ENCODE assay signal across 8 mouse cellular contexts in the genomic region with DNA sequence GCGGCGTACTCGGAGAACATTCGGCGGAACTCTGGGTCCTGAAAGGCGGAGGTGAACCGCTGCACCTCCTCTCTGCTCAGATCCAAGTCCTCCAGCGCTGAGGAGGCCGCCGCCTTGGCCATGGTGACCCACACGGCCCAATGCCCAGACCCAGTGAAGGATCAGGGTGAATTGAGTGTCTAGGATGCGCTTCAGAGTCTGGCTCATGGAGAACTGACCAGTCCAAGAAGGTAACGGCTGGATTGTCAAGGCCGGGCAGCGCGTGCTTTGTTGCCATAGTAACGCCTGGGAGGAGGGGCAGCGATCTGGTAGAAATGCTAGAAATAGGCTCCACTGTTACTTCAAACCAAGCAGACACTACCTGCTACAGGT. TPM values are rescaled to one million over a fixed set of nuclear protein-coding genes. Genes with fewer than 3 reads are reported as not detected.
A peak's percentile ranks its signal among the peaks of the same experiment; 100 is the strongest.
DNase-seq lines count a peak whose midpoint lies in the region.

Dnaaf2 (minus strand) TSS at position 266 of the 372 bp plus-strand sequence.

- intact Hi-C loops in heart, postnatal 25 days (cut with DNase I), result loop anchor here (5.0 kb wide), 1 partner anchor 99 kb away; the partner anchor contains the start of gene Klhdc2

- DNase-seq in heart, adult 11 months, result peak; percentile 96
- DNase-seq in heart, postnatal 25 days (ENCODE audit: low spot score), result no peak
- peak; percentile 55 to 56 for DNase-seq in cerebellum, postnatal 36 days
- DNase-seq in frontal cortex, postnatal 36 days (ENCODE audit: low spot score in 2 of 2), result peak; percentile 60 to 62
- peak; percentile 49 for DNase-seq in hindlimb bud, embryonic 11.5 days (ENCODE audit: extremely low spot score, low read depth, low spot score)
- peak; percentile 48 to 55 for DNase-seq in left cerebral cortex, adult 18-20 months (ENCODE audit: low spot score in 2 of 2)
- peak; percentile 81 for DNase-seq in lung, postnatal 36 days
- DNase-seq in retina, embryonic 14.5 days (ENCODE audit: low spot score), result peak; percentile 82

RNA-seq across cellular contexts. Expression of gene Dnaaf2, which starts in this region (rescaled TPM):
- under 1 TPM; 0.34 to 0.56 TPM for total RNA-seq in heart, postnatal 25 days (2021)
- 1 to 10 TPM; 1.4 to 1.8 TPM for total RNA-seq in left cerebral cortex, adult 18-20 months (2021)
